Mouse (Mus musculus): ENCODE data around the gene Ace. TPM values are rescaled to one million over a fixed set of nuclear protein-coding genes. Genes with fewer than 3 reads are reported as not detected.

Ace gene
- total RNA-seq (2022): 10 to 100 TPM in 3 of 4 experiments, 1 to 10 TPM in 1; 9.4 to 22.2 (median 12.1) TPM

DNA sequence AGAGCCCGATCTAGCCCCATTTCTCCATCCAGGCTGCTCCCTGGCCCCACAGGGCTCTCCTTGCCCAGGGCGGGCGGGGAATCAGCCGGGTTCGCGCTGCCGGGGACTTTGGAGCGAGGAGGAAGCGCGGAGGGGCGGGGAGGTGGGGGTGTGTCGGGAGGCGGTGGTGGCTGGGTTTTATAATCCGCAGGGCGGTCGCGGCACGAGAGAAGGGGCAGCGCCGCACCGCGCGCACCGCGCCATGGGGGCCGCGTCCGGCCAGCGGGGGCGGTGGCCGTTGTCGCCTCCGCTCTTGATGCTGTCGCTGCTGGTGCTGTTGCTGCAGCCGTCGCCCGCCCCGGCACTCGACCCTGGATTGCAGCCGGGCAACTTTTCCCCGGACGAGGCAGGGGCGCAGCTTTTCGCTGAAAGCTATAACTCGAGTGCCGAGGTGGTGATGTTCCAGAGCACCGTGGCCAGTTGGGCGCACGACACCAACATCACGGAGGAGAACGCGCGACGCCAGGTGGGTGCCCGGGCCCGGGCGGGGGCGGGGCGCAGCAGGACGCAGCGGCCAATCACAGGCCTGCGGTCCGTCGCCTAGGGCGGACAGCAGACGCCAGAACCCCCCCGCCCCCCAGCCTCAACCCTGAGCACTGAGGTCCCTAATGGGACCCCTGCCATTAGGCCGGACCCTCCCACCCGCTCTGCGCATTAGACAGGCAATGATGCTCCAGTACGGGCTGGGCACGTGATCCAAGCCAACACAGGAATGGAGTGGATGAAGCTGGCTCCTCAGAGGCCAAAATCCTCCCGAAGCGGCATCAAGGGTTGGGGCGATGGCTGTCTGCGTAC is at the start of gene Ace:
Gene Ace, plus strand, starts transcription at position 205 of the 834 bp plus-strand sequence.
- no peak for DNase-seq

DNA sequence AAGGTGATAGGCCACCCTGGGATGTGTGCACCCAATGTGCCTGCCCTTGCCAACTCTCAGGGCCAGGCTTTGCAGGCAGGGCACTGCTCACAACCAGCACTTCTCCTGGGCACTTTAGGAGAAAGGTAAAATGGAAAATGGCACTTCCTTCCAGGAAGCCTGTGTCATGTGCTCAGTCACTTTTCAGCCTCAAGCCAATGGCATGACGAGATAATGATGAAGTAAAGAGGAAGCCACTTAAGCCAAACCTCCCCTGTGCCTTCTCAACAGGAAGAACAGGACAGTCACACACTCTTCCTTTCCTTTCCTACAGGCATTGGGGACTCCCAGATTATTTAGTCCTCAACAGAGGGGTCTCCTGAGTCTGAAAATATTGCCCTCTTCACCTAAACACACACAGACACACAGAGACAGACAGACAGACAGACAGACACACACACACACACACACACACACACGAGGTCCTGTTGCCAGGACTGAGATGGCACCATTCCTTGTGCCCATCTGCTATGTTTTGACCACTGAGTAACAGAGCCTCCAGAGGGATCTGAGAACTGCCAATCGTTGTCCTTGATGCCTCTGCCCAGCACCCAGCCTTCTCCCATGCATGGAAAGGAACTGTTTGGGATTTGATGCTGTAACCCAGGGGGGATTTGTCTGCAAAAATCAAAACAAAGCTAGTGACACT is 47.5 kb upstream of the Ace start:
- DNase-seq: no peak

DNA sequence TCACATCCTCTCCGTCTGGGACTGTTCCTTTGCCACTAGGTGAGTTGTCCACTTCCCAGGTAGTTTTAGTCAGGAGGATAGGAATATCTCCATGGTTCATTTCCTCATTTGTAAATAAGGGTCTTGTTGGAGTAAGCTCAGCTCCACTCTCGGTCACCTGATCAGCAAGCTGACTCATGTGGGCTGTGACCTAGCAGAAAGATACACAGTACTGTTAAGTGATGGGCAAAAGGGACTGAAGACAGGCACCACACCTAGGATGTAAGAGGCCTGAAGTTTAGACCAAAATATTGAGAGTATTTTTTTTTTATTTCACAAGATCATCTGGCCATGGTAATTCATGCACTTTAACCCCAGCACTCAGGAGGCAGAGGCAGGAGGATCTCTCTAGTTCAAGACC is 46.9 kb upstream of the Ace start:
- DNase-seq: no peak

GRCm38 (mm10) chr11:105921275-105921674 is 46.5 kb upstream of the Ace start:
- no peak for DNase-seq

DNA sequence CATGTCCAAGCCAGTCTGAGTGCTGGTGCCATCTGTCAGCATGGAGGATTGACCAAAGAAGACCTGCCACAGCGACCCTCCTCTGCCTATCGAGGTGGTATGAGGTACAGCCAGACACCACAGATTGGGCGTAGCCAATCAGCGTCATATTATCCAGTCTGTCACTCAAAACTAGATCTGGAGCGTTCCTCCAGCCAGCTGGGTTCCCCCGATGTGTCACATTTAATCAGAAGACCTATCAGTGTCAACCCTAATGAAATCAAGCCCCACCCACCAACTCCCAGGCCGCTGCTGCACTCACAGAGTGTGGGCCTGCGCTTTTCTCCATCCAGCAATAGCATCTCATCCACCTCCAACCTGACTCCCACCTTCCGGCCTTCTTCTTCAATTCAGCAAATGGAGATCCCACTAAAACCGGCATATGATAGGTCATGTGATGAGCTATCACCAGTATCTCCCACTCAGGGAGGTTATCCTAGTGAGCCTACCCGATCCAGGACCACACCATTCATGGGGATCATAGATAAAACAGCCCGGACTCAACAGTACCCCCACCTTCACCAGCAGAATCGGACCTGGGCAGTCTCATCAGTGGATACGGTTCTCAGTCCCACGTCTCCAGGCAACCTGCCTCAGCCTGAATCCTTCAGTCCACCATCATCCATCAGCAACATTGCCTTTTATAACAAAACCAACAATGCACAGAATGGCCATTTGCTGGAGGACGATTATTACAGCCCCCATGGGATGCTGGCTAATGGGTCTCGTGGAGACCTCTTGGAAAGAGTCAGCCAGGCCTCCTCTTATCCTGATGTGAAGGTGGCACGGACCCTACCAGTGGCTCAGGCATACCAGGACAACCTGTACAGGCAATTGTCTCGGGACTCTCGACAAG is 44.7 kb upstream of the Ace start:
- DNase-seq: no peak

GRCm38 (mm10) chr11:105927065-105928030 is 40.4 kb upstream of the Ace start:
- DNase-seq: no peak

GRCm38 (mm10) chr11:105928171-105928570 is 39.6 kb upstream of the Ace start:
- no peak for DNase-seq

- no peak for DNase-seq
Observed at GRCm38 (mm10) chr11:105931380-105931779, 36.4 kb upstream of the Ace start.

- DNase-seq: no peak
Observed at GRCm38 (mm10) chr11:105933746-105934145, 34.0 kb upstream of the Ace start.

GRCm38 (mm10) chr11:105934303-105934711 is 33.4 kb upstream of the Ace start:
- no peak for DNase-seq

DNA sequence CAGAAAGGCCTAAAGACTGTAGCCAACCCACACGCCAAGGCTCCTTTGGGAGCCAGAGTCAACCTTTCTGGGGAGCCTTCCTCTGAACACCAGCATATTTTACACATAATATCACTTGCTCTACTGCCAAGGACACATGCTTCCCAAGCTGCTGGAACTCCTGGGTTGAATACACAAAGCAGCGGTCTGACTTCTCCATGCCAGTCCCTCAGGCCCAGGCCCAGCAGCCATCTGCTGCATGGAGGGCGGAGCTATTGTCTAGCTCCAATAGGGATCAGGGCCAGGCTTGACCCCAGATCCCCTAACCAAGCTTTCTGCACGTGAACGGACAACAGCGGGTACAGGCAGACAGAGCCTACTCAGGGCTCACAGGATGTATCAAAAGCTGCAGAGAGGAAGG is 32.9 kb upstream of the Ace start:
- no peak for DNase-seq

DNA sequence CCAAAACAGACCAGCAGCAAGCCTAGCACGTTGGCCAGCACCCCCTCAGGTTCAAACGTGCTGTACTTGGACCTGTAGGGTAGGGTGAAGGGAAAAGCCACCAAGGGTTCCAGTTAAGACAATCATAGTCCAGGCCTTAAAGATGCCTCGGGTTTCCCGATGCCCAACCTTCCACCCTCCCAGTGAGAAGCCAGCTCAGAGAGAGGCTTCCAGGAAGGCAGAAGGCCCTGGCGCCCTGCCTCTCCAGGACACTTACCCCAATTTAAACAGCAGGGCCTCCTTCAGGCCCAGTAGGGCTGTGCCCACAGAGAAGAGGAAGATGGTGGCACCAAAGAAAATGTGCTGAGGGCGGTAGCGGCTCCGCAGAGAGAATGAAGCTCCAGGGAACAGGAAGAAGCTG is 32.2 kb upstream of the Ace start:
- no peak for DNase-seq

DNA sequence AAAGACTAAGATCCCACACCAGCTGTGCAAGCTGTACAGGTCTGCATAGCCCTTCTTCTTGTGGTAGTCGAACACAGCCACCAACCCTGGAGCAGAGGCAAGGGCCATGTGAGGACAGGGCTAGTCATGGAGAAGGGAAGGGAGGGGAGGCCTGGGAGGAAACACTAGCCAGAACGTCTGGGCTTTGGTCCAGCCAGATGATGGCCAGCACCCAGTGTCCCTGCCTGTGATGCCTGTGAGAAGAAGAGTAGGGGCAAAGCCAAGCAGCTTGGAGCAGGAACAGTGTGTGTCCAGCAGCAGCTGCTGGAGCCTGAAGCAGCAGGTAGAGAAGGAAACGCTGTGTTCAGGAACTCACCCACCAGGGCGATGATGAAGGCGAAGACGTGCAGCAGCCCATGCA is 31.5 kb upstream of the Ace start:
- DNase-seq: peak; percentile 64

DNA sequence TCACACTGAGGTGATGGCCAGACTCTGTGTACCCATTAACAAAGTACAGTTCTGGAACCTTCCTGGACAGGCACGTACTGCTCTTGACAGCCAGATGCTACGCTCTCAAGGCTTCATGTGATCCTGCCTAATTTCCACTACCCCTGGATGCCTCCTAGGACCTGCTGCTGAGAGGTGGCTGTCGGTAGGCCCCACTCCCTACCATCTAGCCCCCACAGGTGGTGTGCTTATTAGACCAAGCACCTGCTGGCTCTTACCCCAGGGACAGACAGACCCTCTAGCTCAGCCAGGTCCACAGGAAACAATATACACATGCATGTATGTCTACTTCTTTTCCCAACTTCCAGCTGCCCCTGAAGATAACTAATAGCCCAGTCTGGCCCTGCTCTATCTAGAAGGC is 30.8 kb upstream of the Ace start:
- DNase-seq: no peak

GRCm38 (mm10) chr11:105938771-105939170 is 29.0 kb upstream of the Ace start:
- DNase-seq: no peak

DNA sequence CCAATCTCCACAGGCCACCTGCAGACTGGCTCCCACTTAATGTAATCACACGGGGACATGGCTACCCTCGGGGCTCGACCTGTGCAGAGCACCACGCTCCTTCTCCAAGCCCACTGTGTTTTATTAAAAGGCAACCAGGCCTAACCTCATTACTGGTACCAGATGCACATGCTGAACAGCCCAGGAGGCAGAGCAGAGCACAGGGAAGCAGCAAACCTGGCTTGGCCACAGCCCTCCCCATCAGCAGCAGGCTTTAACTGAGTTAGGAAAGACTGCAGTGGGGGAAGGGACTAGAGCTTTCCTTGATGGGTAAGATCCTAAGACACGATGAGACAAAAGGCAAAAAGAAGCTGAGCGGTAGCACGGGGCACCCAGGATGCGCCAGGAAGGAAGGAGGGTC is 25.8 kb upstream of the Ace start:
- no peak for DNase-seq

- peak; percentile 69 for DNase-seq
Observed at GRCm38 (mm10) chr11:105943133-105944102, 24.3 kb upstream of the Ace start.

- DNase-seq: peak; percentile 73
Observed at GRCm38 (mm10) chr11:105944126-105944621, 23.6 kb upstream of the Ace start.

DNA sequence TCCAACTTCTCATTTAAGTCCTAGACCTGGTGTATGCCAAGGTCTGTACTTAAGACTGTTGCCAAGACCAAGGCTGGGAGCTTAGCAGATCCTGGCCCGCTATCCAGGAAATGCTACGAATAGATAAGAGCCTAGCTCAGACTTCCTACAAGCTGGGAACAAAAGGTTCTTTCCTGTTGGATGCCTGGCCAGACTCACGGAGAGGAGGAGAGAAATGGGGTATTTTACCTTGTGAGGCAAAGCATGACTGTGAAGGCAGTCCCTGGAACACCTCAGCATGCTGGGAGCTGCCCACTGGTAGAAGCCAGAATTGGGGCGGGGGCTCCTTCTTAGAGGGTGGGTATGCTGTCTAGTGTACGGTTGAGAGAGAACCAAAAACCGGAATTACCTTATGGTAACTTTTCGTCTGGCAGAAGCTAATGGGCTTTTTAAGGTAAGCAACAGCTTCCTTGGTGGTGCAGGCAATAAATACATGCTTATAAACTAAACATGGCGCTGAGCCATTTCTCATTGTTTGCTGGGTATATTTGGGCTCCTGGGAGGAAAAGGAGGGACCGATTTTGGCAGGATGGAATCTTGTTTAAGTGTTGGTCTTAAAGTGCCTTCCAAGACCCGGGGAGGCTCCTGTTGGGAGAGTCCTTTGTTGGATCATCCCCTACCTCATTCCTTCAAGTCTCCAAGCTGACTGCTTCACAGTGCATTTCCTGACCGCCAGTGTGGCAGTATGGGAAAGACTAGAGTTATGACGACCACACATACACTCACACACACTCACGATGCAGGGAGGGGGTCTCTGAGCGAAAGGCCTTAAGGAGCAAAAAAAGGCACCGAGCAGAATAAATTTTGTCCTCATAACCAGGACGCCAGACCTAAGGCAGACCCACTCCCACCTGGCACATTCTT is 22.7 kb upstream of the Ace start:
- no peak for DNase-seq

Measured in adrenal gland, adult 8-10 months (tissue).